18 mouse cellular contexts compared by ENCODE assay signal in genomic region chr11:97284854-97285253, GRCm38 (mm10).
"Had no signal": no experiment of that assay in that cellular context is flagged by ENCODE, and none has a peak within 500 bp of the region (broad histone marks: within the 10 kb centered on the region; RNA-seq: fewer than 3 reads in every experiment).

No protein-coding gene starts in this region.

- H3K27me3 ChIP-seq: liver, embryonic 13.5 days; megakaryocyte, embryonic 14.5 days; midbrain, embryonic 13.5 days; midbrain, embryonic 15.5 days; neural tube, embryonic 12.5 days; stomach, embryonic 15.5 days had no signal

- H3K27ac ChIP-seq: liver, embryonic 13.5 days; liver, embryonic 15.5 days; macrophage; midbrain, embryonic 13.5 days; midbrain, embryonic 15.5 days; neural tube, embryonic 12.5 days; stomach, embryonic 15.5 days; stomach, postnatal 0 days had no signal

- DNase-seq: liver, embryonic 13.5 days; lung, adult 18-20 months; lung, embryonic 14.5 days; lung, postnatal 10 days; lung, postnatal 36 days; right cerebral cortex, postnatal 14 days; thymus, adult 2 months; thymus, postnatal 25 days; thymus, postnatal 4 days had no signal

- H3K4me3 ChIP-seq: liver, embryonic 13.5 days; liver, embryonic 15.5 days; megakaryocyte, embryonic 14.5 days; midbrain, embryonic 13.5 days; midbrain, embryonic 15.5 days; neural tube, embryonic 12.5 days; stomach, embryonic 15.5 days had no signal

- H3K4me2 ChIP-seq: liver, embryonic 13.5 days; liver, embryonic 15.5 days; lung, embryonic 14.5 days; midbrain, embryonic 11.5 days; midbrain, embryonic 13.5 days; midbrain, embryonic 15.5 days; neural tube, embryonic 12.5 days; stomach, embryonic 15.5 days had no signal

- H3K36me3 ChIP-seq: liver, embryonic 13.5 days; liver, embryonic 15.5 days; midbrain, embryonic 13.5 days; midbrain, embryonic 15.5 days; neural tube, embryonic 12.5 days; stomach, embryonic 15.5 days had no signal

- H3K4me1 ChIP-seq: neural tube, embryonic 12.5 days; stomach, embryonic 15.5 days had no signal

- ATAC-seq: midbrain, embryonic 13.5 days; midbrain, embryonic 15.5 days had no signal

- H3K9me3 ChIP-seq: liver, embryonic 13.5 days; liver, embryonic 15.5 days; megakaryocyte, embryonic 14.5 days; midbrain, embryonic 13.5 days; midbrain, embryonic 15.5 days; neural tube, embryonic 12.5 days; stomach, embryonic 15.5 days had no signal

- H3K9ac ChIP-seq: liver, embryonic 13.5 days; liver, embryonic 15.5 days; lung, embryonic 14.5 days; midbrain, embryonic 13.5 days; midbrain, embryonic 15.5 days; neural tube, embryonic 12.5 days; stomach, embryonic 15.5 days had no signal
